Mouse (Mus musculus) A20 (cell line): ENCODE measurements at regions not wholly inside any gene's neighbourhood (a gene's known extent, or its start where the extent isn't known, plus 50 kb on each side); places are given as distances from the start of the nearest gene placed in this dataset.
"Not testable (repeated sequence)": the region's sequence is repeated elsewhere in the genome, so short reads cannot be mapped to it uniquely, and the experiment has no call there.

ENCODE experiments used
- DNase-seq: peaks from one replicate; pipeline ENCODE4 v3.0.0-alpha.2; 2011; ENCODE audit warnings: low read depth, low spot score

DNA sequence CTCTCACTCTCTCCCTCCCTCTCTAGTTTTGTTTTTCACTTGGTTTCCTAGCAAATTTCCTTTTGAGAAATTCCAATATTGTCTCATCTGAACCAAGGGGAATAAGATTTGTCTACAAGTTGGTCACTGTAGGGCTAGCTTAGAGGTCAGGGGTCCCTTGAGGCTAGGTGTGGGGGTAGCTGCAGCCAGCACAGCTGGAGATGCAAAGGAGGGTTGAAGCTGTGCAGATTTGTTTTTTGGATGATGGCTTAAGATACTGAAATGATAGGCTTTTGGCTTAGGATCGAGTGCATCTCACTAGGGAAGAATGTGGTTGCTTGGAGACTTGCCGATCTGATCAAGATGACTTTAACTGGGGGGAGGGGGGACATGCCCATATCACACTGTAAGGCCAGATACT, 88.3 kb upstream of the Tmem28 start:
- no peak for DNase-seq

DNA sequence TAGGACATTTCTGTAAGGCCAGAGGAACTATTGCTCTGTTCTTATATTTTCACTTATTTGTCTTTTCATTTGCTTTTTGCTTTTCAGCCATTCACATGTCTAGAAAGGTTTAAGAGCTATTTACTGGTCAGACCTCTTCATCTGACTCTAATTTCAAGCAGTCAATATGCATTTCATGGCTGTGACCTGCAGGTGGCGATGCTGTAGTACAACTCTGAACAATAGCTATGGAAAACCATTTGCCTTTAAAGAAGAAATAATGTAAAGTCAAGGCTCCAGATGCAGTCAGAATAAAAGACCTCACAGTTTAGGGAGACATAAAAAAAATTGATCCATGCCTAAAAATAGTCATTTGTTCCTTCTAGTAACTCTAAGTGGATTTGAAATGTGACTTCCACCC, 95.7 kb upstream of the Tmem28 start:
- peak; percentile 18 for DNase-seq

DNA sequence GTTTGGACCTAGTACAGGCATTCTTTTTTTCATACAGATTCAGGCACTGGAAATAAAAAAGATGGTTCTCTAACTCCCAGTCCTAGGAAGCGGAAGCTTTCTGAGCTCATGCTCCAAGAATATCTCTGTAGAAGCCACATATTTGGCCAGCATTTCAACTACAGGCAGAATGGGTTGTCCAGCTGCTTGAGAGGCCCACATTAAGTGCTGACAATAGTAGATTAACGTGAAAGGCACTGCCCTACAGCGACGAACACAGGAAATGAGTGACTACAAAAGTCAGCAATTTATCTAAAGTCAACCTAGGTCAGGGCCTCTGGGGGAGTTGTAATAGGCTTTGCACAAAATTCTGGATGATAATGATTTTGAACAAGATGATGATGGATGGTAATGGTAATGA, 125.5 kb upstream of the Tmem28 start:
- DNase-seq, result no peak

DNA sequence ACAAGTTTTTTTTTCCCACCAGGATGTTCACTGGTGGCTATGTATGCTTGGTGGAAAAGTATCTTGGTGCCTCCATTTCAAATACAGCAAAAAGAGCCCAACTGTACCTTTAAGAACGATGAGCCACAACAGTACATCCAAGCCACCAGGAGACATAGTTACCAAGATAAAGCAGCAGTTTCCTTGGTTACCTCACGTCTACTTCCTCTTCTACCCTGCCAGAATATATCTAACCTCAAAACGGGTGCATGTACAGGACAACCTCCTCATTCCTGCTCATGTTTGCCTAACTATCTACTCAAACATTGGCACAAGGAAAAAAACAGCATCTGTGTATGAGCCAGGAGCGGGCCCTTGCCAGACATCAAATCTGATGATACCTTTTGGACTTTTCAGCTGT, 129.8 kb upstream of the Tmem28 start:
- peak; percentile 2 for DNase-seq

DNA sequence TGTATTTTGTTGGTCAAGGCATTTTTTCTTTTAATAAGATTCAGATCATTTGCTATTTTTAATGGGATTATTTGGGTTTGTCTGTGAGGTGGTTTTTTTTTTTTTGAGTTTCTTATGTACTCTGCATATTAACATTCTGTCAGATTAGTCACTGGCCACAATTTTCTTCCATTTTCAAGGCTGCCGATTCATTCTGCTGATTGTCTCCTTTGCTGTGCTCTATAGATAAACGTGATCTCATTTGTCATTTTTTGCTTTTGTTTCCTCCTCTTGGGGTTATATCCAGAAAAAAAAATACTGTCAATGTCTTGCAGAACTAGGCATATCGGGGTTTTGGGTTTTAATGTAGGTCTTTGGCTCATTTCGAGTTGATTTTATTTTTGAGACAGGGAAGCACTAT, 131.1 kb upstream of the Tmem28 start:
- no peak for DNase-seq

DNA sequence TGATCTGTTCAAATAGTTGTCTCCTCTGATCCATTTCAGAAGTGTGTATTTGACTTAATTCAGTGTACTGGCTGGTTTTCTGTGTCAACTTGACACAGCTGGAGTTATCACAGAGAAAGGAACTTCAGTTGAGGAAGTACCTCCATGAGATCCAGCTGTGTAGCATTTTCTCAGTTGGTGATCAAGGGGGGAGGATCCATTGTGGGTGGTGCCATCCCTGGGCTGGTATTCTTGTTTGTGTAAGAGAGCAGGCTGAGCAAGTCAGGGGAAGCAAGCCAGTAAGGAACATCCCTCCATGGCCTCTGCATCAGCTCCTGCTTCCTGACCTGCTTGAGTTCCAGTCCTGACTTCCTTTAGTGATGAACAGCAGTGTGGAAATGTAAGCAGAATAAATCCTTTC, 138.3 kb upstream of the Tmem28 start:
- DNase-seq, result not testable (repeated sequence)

DNA sequence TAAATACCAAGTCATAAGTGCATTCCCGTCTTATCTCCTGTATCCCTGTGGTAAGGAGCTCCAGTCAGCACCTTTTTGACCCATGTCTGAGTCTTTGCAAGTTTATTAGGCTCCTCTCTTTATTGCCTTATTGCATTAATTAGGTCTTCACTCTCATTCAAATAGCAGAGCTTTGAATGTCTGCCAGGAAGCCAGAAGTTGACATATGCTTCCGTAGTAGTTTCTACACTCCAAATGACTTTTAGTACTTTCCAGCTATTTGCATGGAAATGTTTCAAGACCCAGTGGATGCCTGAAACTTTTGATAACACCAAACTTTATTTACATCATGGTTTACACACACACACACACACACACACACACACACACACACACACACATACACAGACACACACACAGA, 153.2 kb upstream of the Tmem28 start:
- no peak for DNase-seq

DNA sequence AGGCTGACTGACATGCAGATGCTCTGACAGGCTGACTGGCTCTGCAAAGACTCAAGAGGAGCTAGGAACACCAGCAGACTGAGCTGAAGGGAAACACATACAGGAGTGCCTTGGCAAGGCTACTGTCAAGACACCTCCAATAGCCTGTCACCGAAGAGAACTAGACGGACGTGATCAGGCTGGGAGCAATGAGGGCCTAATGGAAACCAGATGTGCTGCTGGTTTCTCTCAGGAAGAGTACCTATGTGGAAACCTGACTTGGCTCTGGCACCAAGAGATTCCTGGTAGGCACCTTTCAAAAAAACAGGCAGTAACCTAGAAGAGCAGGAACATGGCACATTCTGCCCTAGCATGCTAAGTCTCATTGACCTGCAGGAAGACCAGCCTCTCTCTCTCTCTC, 158.3 kb upstream of the Tmem28 start:
- DNase-seq, result no peak

DNA sequence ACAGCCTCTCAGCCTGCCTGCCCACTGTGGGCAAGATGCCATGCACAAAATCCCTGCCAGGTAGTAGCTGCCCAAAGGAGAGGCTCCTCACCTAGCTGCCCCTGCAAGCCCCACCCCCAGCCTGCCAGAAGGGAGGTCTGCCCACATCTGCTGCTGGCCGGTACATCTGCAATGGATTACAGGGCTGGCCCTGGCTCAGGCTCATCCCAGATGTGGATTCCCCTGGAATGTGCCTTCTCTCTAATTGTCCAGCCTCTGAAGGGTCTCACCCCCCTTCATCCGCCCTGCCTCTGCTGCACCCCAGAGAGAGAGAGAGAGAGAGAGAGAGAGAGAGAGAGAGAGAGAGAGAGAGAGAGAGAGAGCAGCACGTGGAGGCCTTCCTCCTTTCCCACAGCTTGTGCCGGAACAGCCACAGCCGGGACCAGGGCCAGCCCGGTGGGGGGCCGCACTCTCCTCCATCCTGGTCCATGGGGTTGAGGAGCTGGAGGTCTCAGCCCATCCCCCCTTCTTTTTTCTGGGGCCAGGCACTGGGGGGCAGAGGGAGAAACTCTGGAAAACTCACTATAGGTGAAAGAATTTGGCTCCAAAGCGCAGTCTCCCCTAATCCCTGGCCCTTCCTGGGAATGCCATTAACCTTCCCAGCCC, 161.2 kb upstream of the Tmem28 start:
- DNase-seq, result no peak

DNA sequence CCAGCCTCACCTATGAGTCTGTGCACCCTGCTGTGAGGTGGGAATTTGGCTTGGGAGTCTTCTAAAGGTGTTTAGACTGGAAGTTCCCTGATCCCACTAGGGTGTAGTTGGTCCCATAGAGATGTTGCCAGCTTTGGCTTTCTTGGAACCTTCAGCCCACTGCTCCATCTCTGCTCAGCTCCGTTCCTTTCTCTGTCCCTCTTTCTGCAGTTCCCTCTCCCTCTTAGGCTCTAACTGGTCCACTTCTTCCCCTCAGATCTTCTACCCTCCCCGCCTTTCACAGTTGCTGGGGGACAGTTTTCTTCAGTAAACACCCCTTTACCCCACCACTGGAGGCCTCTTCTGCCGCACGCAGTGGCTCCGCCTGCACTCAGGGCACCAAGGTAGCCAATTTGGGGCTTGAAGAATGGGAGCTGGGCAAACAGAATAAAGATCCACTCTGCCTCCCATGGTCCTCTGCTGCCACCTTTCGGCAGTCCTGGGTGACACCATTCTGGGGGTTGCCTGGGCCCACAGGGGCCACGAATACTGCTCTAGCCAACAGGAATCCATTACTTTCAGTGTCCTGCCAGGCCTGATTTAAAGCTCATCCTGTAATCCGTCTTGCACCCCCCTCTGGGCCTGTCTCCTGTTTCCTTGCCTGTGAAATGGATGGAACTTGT, 162.9 kb upstream of the Tmem28 start:
- peak; percentile 40 for DNase-seq

DNA sequence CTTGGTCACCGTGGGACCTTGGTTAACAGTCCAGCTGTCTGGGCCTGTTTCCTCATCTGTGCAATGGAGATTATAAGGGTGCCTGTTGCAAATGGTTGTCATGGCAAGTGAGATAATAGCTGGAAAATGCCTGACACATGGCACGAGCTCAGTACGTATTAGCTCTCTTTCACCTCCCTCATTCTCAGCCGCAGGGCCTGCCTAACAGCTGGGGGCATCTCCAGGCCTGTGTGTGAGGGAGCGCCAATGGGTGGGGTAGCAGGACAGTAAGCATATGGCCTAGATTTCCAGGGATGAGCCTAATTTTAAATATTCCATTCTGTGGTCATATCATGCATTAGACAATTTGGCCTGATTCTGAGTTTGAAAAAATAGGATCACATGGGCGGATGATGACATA, 163.8 kb upstream of the Tmem28 start:
- no peak for DNase-seq

DNA sequence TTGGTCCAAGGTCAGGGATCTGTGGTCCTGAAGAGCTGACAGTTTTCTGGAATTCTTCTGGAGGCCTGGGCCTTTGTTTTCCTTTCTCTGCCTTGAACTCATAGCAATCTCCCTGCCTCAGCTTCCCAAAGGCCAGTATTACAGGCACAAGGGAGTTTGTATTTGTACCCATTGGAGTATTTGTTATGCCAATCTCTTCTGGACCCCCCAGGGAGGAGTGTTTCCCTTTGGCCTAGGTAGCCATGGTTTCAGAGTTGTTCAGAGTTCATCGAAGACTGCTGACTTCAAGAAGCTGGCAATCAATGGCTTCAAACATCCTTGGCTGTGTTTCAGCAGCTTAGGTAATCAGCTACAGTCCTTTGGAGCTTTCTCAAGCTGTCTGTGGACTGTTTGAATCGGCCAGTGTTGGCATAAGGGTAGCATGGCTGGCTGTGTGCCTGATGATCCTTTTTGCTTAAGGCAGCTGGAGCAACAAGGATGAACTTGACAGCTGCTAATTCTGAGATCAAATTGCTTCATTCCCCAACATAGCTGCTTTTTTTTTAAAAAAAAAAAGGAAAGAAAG, 161.2 kb upstream of the Pja1 start:
- no peak for DNase-seq

DNA sequence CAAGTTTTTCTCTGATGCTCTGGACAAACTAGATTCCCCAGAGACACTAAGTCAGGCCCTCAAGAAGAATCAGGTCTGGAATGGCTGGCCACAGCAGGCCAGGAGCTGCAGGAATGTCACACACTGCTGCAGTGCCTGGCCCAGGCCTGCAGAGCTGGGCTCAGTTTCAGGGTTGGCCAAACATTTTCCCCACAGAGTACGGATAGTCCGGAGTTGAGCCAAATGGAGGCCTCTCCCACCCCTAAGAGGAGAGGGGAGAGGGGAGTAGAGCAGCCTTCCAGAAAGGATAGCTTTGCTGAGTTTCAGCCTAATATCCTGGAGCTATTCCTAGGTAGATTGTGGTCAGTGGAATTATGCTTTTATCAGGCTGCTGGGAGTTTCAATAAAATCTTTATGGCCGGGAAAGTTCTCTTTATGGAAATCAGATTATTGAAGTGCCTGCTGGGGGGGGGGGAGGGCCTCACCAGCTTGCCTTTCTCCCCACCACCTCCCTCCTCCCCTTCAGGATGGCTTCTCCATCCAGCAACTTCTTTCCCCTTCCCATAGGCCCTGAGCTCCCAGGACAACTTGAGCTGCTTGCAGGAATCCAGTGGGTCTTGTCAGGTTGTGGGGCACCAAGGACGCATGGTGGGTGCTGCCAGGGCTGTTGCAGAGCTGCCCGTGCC, 153.6 kb upstream of the Pja1 start:
- DNase-seq, result no peak

DNA sequence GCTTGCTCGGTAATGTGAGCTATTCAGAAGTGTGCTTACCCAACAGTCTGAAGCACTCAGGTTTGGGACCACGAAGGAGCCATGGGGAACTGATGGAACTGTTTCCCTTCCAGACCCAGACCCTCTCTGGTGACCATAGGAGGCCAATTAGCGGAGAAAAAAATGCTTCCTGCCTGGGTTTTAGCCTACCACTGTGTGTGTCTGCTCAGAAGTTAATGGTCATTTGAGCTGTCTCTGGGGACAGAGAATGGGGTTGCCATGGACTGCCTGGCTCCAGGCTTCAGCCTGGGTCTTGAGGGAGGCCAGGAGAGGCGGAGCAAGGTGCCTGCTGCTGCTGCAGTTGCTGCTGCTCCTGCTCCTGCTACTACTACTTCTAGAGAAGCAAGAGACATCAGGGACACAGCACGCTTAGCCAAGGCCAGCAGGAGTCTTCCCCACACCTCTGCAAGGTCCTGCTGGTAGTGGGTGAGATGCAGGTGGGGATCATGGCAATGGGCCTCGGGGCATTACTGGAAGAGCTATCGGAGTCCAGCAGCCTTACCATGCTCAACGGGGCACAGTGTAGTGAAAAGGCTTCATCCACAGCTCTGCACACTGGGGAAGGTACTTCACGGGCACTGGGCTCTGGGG, 141.2 kb upstream of the Pja1 start:
- DNase-seq, result no peak

DNA sequence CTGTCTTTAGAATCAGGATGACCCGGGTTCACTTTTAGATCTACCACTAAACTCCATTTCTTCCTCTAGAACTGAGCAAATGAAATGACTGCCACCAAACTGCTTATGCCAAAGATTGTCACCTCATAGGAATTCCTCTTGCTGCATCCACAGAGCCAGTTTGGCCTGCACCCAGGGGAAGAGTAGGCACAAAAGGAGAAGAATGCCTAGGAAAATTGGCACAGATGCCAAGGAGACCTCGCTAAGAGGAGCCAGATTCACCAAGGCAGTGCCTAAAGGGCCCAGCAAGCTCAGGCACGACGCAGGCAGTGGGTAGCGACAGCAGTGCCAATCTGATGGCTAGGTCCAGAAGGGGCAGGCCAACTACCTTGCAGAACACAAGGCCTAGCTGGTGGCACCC, 139.0 kb upstream of the Pja1 start:
- no peak for DNase-seq

DNA sequence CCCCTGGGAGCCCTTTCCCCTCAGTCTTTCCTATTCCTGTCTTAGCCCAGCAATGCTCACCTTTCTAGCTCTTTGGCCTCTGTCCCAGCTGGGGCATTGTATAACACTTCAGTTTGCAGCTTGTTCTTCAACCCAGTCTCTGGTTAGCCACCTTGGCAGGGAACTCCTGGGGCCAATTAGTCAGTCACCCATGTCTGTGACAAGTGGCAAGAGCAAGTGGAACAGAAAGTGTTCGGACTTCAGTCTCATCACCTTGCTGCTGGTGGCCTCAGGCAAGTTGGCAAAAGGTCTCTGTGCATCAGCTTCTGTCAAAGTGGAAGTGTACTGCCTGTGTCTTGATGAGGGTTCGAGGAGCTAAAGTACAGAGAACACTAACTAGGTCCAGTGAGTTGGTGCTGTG, 138.5 kb upstream of the Pja1 start:
- DNase-seq, result peak; percentile 4

DNA sequence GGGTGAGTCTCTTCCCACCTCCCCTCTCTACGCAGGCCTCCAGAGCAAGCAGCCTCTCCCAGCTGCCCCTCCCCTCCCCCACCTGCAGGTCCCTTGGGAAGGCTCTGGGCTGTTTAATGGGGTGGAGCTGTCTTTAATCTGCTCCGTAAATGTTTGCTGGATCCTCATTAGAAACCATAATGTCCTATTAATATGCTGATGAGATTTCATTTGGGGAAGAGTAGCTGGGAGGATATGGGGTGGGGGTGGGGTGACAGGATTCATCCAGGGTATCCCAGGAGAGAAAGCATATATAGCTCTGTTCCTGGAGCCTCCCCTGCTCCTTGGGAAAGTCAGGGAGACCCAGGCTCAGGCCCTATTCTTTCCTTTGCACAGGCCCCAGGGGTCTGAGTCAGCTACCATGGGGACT, 137.2 kb upstream of the Pja1 start:
- DNase-seq, result no peak

DNA sequence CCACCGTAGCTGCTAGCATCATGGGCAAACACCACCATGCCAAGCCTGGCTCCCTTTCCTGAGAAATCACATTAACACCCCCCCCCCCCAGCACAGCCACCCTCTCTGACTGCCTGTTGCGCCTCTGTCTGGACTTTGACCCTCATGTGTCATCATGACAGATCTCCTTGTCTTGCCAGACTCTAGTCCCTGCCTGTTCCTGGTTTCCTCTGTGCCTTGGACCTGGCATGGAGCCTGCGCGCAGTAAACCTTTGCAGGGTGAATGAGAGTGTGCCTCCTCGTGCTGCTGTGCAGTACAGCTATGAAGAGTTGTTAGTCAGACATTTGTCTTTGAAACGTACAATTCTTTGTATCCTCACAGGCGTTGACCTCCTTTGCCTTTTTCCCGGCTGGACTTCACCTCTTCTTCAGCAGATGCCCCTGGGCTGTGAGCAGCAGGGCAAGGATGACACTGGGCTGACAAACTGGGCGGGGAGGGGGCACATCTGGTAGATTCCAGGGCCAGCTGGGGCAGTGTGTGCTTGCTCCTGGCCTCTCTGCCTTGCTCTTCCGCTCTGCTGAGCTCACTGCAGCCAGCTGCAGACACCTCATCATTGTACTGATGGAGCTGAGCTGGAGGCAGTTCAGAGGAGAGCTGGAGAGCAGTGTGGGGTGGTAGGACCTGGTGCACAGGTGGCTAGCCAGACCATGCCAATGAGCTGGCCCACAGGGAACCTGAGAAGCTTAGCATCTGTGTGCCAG, 134.2 kb upstream of the Pja1 start:
- DNase-seq, result no peak

DNA sequence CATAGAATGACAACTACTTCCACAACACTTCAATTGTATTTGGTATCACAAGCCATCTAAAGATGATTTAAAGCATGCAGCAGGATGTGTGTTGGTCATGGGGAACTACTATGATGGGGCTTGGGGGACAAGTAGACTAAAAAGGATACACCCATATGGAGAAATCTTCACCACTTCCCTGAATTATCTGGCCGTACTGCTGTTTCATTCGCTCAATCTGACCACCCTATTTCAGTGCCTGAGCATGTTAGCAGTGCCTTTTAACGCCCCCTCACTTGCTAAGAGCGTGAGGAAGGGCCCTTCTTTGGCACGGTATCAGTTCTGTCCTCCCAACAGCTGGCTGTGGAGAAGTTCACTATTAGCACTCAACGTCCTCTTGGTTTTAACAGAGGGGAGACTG, 132.6 kb upstream of the Pja1 start:
- DNase-seq, result no peak

DNA sequence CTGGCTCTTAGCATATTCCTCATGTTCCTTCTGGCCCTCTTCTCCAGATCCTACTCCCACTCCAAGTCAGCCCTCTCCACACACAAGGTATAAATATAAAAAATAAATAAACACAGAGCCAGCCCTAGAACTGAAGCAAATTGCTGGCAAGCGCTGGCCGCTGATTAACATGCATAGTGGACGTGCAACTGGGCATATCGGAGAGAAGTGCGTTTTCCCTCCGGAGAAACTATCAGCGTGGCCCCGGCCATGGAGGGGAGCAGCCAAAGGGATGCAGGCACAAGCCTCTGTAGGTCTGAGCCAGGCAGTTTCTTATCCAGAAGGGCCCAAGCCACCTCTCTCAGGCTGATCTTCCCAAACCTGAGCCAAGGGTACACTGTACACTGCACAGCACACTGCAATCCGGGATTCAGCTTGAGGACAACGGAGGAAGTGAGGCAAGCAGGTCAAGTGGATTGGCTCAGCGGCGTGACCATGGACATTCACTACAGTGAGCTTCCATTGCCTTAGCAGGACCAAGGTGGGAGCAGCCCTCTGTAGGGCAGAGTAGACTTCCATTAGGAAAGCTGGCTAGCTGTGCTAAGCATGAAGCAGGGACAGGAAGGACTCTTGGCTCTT, 131.3 kb upstream of the Pja1 start:
- DNase-seq, result no peak

DNA sequence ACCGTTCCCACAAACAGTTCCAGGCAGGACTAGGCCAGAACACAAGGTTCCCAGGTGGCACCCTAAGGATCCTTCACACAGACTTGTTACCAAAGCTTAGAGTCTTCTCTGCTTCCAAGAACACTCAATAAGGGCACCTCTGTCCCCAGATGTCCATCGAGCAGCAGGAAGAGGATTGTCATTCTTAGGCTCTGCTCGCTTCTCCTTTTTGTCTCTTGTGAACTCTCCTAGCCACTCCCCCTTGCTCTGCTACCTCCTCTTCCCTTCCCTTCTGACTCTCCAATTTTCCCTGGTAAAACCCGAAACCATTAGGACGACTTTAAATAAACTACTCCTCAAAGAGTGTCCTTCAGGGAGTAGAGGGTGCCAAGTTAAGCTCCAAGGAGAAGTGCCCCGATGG, 124.4 kb upstream of the Pja1 start:
- DNase-seq, result no peak
